Mouse (Mus musculus) yolk sac, embryonic 10.5 days (tissue): ENCODE data around the gene Ubqln4.
"Not testable (repeated sequence)": the region's sequence is repeated elsewhere in the genome, so short reads cannot be mapped to it uniquely, and the experiment has no call there.

Source experiments
- DNase-seq: peaks from one replicate; pipeline ENCODE4 v3.0.0-alpha.2; 2017; ENCODE audit warnings: low spot score

Ubqln4 gene

GRCm38 (mm10) chr3:88567892-88568291, 14.3 kb downstream of the Ubqln4 start:
- no peak for DNase-seq

DNA sequence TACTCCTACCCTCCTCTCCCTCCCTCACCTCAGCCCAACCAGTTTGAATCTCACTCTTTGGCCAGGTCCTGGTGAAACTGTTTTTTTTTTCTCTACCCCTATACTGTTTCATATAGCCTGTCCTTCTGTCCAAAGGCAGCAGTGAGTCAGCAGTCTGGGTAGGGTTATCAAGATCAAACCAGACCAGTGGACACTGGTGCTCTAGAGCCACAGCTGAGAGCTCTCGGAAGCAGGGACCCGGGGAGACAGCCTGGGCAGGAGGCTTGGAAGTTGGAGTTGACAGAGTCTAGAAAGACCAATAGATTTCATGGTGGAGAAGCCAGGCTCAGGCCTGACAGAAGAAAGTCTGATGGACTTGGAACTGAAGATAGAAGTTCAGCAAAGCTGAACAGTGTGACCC, 15.1 kb downstream of the Ubqln4 start:
- DNase-seq = no peak

DNA sequence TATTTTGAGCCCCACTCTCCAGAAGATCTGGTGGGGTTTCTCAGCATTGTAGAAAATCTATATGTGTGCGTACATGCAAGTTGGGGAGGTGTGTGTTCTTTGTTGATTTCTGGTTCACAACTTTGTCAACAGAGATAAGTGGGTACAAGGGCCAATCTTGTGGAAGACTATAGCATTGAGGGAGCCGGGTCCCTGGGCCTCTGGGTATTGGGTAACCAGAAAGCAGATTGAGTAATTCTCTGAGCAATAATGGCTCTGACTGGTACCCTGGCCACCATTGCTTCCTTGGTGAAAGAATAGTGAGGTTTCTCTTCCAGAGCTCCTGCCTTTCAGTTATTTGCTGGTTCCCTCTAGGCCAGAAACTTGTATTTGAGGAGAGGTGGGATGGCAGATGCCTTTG, 15.5 kb downstream of the Ubqln4 start:
- peak; percentile 37 for DNase-seq

DNA sequence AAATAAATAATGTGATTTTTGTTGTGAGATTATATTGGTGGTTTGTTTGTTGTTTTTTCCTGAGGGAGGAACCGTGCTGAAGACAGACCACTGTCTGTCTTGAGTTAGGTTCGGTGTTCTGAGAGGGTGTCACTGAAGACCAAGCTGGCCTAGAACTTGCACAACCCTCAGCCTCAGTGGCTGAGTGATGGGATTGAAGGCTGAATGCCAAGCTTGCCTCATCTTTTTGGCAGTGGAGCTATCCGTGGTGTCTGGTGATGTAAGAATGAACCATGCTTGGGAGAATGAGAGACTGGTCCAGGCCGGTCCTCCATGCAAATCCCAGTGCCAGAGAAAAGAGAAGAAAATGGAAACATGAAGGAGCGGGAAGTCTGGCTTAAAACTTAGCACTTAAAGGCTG, 16.1 kb downstream of the Ubqln4 start:
- DNase-seq = no peak

DNA sequence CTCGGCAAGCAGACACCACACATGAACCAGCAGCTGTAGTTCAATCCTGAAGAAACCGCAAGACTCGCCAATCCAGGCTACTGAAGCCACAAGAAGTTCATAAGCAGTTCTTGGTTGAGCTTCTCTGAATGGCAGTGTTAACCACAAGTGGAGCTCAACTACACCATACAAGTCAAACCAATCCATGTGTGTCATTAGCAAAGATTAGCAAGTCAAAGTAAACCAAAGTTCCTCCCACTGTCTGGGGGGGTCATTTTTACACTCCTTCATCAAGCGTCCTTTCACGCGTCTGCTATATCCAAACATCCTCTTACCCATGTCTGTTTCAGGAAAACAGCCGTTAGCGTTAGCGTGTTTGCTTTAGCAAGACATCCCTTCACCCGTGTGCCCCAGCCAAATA, 16.8 kb downstream of the Ubqln4 start:
- DNase-seq = no peak

GRCm38 (mm10) chr3:88571856-88572255, 18.3 kb downstream of the Ubqln4 start:
- DNase-seq = no peak

DNA sequence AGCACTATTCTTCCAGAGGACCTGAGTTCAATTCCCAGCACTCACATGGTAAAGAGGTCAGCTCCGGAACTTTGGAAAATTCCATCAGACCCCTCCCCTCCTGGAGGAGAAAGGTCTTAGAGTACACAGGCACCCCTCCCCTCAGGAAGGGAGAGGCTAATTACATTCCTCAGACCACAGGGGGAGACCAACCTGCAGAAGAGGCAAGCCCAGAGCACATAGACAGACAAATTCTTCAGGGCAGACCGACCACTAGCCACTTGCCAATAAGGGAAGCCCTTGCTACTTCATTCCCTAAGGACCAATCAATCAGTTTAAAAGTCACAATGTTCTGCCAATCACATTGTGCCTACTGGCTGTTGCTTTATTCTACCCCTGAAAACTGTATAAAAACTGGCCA, 19.3 kb downstream of the Ubqln4 start:
- DNase-seq = no peak

GRCm38 (mm10) chr3:88573810-88574209, 20.3 kb downstream of the Ubqln4 start:
- DNase-seq = no peak

- no peak for DNase-seq
Observed at GRCm38 (mm10) chr3:88575540-88575939, 22.0 kb downstream of the Ubqln4 start, which contains the start of gene Ssr2. Ssr2 (plus strand) TSS chr3:88575876.

GRCm38 (mm10) chr3:88577846-88578245, 24.3 kb downstream of the Ubqln4 start:
- not testable (repeated sequence) for DNase-seq

GRCm38 (mm10) chr3:88578498-88579424, 25.2 kb downstream of the Ubqln4 start:
- DNase-seq = no peak

GRCm38 (mm10) chr3:88579454-88580117, 26.0 kb downstream of the Ubqln4 start:
- peak; percentile 84 for DNase-seq

DNA sequence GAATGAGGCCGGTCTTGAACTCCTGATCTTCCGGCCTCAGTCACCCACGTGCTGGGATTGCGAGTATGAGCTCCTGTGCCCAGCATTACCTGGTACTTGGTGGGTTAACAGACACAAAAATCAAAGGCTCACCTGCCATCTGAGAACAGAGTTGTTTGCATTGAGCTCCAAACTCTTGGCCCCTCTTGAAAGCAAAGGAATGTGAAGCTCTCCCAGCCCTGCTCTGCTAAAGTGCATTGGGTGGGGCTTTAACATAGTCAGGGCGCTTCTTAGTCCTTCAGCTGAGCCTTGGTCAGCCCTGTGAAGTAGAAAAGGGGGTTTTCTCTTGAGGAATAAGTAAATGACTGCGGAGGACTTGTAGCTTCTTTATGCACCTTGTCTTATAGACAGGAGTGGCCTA, 32.2 kb downstream of the Ubqln4 start:
- no peak for DNase-seq

DNA sequence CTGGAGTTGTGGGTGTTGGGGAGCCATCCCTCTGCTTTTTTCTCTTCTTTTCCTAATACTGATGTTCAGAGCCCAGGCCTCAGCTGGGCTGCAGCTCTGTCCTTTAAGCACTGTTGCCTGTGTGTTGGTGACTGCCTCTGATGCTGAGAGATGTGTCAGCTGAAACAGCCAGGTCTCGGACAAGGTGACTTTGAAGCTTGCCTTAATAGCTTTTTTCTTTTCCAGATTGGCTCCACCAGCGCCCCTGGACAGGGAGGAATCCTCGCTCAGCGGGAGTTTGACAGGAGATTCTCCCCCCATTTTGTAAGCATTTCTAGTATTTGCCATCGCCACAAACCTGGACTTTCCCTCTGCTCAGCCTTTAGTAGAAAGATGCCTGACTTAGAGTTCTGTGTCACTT, 33.1 kb downstream of the Ubqln4 start:
- DNase-seq = no peak

DNA sequence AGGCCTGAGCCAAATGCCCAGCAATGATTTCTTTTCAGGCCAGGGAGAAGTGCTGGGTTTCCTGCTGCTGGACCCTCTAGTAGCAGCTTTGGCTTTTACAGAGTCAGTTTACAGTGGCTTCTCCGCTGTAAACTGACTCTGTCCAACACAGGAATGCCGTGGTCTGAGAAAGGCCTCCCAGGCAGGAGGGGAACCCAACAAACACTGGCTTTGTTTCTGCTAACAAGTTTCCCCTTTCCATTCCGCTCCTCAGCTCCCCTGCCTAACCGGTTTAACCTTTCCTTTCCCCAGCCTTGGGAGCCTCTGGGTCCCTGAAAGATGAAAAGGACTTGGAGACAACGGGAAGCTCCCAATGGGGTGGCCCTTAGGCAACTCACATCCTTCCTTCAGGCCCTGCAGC, 36.7 kb downstream of the Ubqln4 start:
- DNase-seq = no peak

DNA sequence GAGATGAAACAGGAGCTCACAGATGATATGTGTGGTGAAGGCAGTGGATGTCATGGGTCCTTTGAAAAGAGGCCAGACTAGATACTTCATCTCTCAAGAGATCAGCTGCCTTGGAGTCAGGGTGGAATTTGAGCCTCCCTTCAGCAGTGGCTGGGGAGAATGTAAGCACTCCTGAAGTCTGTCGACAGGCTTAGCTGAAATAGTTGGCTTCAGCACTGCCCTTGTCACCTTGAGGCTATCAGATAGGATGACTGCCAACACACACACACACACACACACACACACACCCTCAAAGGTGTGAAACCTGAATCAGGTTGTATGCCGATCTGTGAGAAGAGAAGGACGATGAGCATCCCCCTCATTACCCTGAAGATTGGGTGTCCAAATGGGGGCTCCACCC, 37.5 kb downstream of the Ubqln4 start:
- no peak for DNase-seq

DNA sequence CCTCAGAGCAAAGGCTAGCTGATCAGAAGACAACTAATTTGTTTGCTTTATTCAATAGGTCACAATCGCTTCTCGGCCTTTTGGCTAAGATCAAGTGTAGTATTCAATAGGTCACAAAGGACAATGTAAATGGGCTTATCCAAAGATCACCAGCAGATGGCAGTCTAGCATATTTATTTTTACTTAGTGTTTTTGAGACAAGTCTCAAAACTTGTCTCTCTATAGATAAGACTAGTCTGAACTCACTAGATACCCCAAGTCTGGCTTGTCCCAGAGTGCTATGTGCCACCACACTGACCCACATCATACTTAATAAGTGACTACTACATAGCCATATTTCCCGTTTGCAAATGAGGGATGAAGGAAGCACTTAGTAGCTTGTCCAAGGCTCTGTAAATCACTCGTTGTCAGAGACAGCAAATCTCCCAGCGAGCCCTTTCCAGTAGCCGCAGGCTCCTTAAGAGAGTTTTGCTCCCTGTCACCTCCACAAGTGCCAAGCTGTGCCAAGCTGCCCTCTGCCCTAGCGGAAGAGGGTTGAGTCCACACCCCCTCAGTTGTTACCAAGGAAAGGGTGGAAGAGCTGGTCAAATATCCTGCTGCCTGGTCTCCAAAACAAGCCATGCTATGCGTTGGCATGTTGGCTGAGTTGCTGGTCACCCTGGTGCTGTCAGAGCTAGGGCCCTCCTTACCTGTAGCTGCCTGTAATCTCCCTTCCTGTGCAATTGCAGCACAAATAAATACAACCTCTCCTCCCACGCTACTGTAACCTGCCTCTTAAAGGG, 38.6 kb downstream of the Ubqln4 start:
- peak; percentile 43 for DNase-seq

DNA sequence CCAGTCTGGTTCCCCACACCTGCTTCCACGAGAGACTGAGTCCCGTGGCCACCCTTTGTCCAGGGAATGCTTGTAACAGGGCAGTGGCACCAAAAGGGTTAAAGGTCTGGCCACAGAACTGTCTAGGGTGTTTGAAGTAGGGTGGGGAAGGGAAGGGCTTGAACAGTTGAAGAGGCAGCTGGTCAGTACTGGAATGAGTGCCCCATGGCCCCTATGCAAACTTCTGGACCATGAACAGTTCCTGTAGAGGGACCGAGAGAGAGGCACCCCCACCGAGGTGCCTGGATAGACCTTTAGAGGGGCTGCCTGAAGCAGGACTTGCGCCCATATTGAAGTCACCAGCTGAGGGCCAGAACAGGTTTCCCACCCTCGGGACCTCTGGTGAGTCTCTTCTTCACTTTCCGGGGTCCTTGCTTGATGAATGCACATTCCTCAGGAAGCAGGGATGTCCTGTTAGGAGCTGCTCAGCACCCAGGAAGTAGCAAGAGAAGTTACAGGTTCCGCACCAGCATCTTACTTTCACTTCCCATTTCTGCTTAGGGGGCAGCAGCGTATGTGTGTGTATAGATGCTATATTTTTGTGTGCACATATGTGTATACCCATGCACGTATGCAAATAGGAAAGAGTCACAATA, 39.5 kb downstream of the Ubqln4 start:
- no peak for DNase-seq

- DNase-seq = no peak
Observed at GRCm38 (mm10) chr3:88593893-88594580, 40.5 kb downstream of the Ubqln4 start.

GRCm38 (mm10) chr3:88596547-88596946, 43.0 kb downstream of the Ubqln4 start:
- DNase-seq = not testable (repeated sequence)

DNA sequence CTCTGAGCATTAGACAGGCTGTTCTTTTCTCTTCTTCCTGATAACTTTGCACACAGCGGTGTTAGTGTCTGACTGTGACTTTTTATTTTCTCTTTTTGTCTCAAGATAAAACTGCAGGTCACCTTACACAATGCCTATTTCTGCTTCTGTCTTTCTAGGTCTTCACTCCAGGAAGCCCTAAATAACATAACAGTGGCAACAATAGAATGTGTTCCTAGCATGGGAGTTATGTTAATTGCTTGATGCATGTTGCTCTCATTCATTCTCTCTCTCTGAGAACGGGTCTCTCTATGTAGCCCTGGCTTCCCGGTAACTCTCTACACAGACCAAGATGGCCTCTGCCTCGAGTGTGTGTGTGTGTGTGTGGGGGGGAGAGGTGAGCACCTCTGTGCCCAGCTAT, 48.9 kb downstream of the Ubqln4 start:
- DNase-seq = no peak
